Mouse (Mus musculus) heart, postnatal 14 days (tissue): ENCODE measurements at regions not wholly inside any gene's neighbourhood (a gene's known extent, or its start where the extent isn't known, plus 50 kb on each side); places are given as distances from the start of the nearest gene placed in this dataset.

ENCODE experiments used
- DNase-seq, 2 experiments: peaks; one replicate each; pipeline ENCODE4 v3.0.0; 2021 to 2022
- intact Hi-C: fragments of 180-260 bp; cut with DNase I; formaldehyde crosslinking; loops from one replicate; pipeline ENCODE4 v1.15.1; 2025

GRCm38 (mm10) chr16:51675101-51675500, 355.9 kb upstream of the Cblb start:
- intact Hi-C loops = no loop called here
- DNase-seq = no peak

GRCm38 (mm10) chr16:51675988-51676387, 355.0 kb upstream of the Cblb start:
- DNase-seq = no peak
- intact Hi-C loops = no loop called here

DNA sequence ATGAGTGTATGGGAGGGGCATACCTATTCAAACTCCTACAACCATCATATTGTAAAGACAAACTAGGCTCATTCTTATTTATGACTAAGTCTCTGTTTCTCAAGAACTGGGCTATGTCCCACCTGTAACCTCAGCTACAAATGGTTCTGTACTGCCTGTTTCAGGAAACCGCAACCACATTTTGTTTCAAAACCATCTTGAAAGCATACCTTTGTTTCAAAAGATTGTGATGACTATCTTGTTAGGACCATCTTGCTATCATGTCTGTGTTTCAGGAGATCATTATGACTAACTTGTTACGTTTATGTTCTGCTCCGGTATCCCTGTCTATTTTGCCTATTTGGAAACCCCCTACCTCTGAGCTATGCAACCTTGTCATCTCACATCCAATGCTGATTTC, 340.2 kb upstream of the Cblb start:
- intact Hi-C loops = no loop called here
- no peak for DNase-seq

DNA sequence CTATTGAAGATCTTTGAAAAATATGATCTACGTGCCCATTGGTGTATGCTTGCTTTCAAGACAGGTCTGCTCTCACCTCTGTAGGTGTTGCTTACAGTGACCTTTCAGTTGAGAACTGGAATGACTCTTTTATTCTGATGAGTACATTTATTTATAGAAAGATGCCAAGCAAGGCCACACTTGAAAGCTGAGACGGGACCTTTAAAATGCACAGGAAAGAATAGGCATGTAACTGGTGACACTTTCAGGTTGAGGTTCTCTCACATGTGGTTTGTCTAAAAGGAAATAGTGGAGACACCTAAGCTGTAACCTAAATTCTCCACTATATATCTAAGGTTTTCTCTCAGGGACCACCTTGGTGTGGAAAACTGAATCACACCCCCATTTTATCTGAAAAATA, 326.0 kb upstream of the Cblb start:
- intact Hi-C loops = no loop called here
- DNase-seq = no peak

DNA sequence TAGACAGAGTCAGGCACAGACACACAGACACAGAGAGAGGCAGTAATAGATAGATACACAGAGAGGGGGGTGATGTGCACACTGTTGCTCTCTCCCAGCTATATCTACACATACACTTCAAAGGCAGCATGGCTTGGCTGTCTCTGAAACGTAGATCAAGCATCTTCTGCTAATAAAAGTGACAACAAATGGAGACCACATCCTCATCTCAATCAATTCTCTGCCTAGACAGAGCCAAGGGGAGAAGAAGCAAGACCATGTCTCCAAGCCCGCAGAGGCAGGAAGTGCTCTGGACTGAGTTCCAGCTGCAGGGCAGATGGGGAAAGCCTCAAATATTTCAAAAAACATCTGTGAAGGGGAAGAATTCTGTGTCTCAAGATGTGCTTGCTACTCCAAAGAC, 312.3 kb upstream of the Cblb start:
- intact Hi-C loops = no loop called here
- DNase-seq = no peak

DNA sequence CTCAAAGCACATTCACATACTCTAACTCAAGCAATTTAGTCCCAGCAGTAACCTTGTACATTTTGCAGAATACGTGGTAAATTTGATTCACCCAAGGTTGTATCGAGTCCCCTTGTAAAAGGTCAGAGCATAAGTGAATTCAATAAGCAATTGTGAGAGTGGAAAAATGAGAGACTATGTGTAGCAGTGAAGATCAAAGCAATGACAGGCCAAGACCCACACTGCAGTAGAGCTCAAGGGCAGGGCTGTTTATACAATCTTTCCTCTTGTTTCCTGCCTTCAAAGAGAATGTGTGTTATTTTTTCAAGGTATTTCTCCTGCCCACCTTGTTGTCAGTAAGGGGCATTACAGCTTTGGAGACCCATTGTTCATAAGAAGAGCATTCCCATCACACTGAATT, 311.4 kb upstream of the Cblb start:
- intact Hi-C loops = no loop called here
- no peak for DNase-seq

- DNase-seq = no peak
- intact Hi-C loops = no loop called here
These were observed 308.3 kb upstream of the Cblb start for GRCm38 (mm10) chr16:51722682-51723081.

GRCm38 (mm10) chr16:51741875-51742274, 289.1 kb upstream of the Cblb start:
- no peak for DNase-seq
- intact Hi-C loops = no loop called here

DNA sequence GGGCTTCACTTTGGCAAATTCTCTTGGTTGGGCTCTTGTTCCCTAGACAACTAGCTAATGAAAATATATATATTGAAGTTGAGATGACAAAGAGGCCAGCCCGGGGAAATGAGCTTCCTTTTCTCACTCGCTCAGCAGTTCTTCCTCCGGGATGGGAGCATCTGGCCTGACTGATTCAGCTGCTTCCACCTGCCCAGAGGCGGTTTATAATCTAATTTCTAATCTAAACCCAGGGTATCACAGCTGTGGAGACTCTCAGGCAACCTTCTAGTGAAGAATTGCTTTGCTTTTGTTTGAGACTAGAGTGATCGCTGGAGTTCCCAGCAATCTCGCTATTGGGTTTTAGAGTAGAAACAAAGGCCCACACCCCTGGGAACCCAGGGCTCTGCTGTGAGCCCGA, 279.1 kb upstream of the Cblb start:
- intact Hi-C loops = no loop called here
- no peak for DNase-seq

GRCm38 (mm10) chr16:51758361-51759227, 272.4 kb upstream of the Cblb start:
- DNase-seq = no peak
- intact Hi-C loops = no loop called here

GRCm38 (mm10) chr16:51759228-51759647, 271.8 kb upstream of the Cblb start:
- intact Hi-C loops = no loop called here

GRCm38 (mm10) chr16:51767556-51767955, 263.5 kb upstream of the Cblb start:
- no peak for DNase-seq
- intact Hi-C loops = no loop called here

More at GRCm38 (mm10) chr16:51759228-51759647, 271.8 kb upstream of the Cblb start:
- no peak for DNase-seq

- intact Hi-C loops = no loop called here
- no peak for DNase-seq
These were observed 252.1 kb upstream of the Cblb start for GRCm38 (mm10) chr16:51778920-51779319.

- DNase-seq = no peak
- intact Hi-C loops = no loop called here
These were observed 236.0 kb upstream of the Cblb start for GRCm38 (mm10) chr16:51795003-51795402.

GRCm38 (mm10) chr16:51807323-51807722, 223.7 kb upstream of the Cblb start:
- intact Hi-C loops = no loop called here
- DNase-seq = no peak

DNA sequence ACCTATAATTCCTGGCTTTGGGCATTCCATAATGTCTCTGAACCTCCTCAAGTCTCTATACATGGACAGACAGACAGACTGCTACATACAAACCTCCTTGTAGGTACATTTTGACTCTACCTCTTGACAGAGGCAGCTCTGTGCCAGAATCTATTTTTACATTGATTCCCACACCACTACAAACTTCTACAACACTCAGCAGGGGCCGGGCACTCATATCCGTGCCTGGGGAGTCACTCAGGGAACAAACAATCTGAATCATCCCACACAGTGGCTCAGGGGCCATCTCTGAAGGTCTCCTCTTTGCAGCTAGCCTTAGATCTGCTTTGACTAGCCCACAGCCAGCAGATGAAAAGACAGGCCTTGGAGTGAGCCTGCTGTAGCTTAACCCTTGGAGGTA, 221.9 kb upstream of the Cblb start:
- intact Hi-C loops = no loop called here
- peak in 1 of 2 experiments; percentile 9 for DNase-seq

- DNase-seq = no peak
- intact Hi-C loops = no loop called here
These were observed 220.0 kb upstream of the Cblb start for GRCm38 (mm10) chr16:51811073-51811472.

GRCm38 (mm10) chr16:51842770-51843169, 188.3 kb upstream of the Cblb start:
- intact Hi-C loops = no loop called here
- no peak for DNase-seq

DNA sequence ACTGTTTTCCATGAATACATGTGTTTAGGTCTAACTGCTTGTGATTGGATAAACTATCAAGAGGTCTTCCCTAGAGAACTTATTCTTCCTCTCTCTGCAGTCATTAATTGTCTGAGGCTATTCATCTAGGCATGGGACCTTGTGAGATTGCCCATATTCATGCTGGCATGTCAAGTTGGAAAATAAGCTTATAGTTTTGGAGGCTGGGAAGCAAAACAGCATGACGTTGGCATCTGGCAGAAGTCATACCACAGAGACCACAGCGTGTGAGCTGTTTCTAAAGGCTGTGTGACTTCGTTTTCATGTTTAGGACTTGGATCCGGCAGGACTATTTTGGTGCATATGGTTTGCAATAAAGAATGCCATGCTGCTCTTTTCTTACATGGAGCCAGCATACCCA, 185.5 kb upstream of the Cblb start:
- intact Hi-C loops = no loop called here
- no peak for DNase-seq

- DNase-seq = no peak
- intact Hi-C loops = no loop called here
These were observed 150.3 kb upstream of the Cblb start for GRCm38 (mm10) chr16:51880711-51881110.

- intact Hi-C loops = no loop called here
- DNase-seq = no peak
These were observed 149.9 kb upstream of the Cblb start for GRCm38 (mm10) chr16:51881127-51881526.

- intact Hi-C loops = no loop called here
- DNase-seq = no peak
These were observed 147.2 kb upstream of the Cblb start for GRCm38 (mm10) chr16:51883813-51884212.

DNA sequence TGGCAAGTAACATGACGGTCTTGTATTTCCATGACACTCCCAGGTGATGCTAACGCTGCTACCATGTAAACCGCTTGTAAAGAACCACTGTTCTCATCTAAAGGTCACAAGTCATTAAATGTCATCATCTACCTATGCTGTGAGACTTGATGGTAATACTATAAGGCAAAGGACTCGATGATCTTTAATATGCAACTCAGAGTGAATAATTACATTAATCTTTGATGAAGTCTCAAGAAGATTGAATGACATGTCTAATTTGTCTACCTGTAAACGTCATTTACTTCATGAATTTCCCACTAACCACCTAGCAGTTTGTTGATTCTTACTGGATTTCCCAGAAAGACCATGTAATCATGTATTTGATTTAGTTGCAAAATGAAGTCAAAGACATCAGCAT, 143.5 kb upstream of the Cblb start:
- intact Hi-C loops = no loop called here

More for the DNA sequence above, 143.5 kb upstream of the Cblb start:
- DNase-seq = no peak
